In the genomic region with DNA sequence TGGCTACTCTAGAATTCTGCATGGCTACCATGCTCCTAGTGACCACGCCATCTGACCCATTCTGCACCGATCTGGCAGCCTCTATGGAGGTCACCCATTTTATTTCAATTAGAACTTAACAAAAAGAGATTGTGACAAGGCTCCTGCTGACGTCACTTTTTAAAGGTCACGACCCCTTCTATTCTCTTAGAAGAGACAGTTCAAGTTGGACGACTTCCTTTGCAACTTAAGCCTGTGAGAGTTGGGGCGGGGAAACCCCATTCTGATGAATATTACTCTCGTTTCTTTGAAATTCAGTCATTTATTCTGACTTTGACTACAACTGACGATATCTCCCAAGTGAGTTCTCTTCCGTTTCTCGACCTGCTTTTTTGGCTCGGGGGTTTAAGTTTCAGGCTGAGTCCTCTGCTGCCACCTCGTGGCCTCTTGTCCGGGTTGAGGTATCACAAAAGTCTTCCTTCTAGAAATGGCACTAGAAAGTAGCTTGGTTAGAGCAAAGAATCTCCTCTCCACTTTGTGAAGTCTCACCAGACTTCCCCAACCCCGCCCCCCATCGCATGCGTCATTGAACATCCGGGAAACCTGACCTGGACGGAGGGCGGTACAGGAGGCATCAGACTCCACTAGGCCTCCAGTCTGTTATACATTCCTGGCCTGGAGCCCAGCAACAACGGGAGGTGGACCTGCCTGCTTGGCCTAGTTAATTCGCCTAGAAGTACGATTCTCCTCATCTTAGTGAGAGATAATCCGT, we compare ENCODE assay signal across 1 mouse cellular context.
TF ChIP-seq lines count a peak whose summit lies in the region.

No protein-coding gene starts in this region.

TF ChIP-seq in myocyte, 11 proteins besides CTCF, POLR2A, EP300 and RAD21 (continued from another document):
- TF ChIP-seq POLR2AphosphoS2 (IDR thresholded peaks at IDR 0.05; ENCODE audit: insufficient read length, low read depth) (peak; percentile 60), REST (IDR thresholded peaks at IDR 0.05; ENCODE audit: insufficient read depth, insufficient read length) (no peak), MYOD1 (IDR thresholded peaks at IDR 0.05; ENCODE audit: control insufficient read depth in 1 of 3, insufficient read length in 2 of 3, low read depth in 2 of 3) (no peak), MAX (IDR thresholded peaks at IDR 0.05; ENCODE audit: low read depth) (no peak), SRF (IDR thresholded peaks at IDR 0.05; ENCODE audit: control insufficient read depth, insufficient read length, low read depth) (no peak)
